Mouse (Mus musculus) ES-Bruce4 (cell line): ENCODE measurements at regions not wholly inside any gene's neighbourhood (a gene's known extent, or its start where the extent isn't known, plus 50 kb on each side); places are given as distances from the start of the nearest gene placed in this dataset.

Experiments used
- H3K27ac ChIP-seq: 2 replicates; pipeline ENCODE4 v1.5.1; 2012; ENCODE audit warnings: low read length, inconsistent platforms; ENCODE audit not compliant: insufficient read depth
- H3K27me3 ChIP-seq: 2 replicates; pipeline ENCODE4 v1.6.1; 2012; ENCODE audit warnings: mild to moderate bottlenecking, low read length, inconsistent platforms; ENCODE audit not compliant: control insufficient read depth, poor library complexity, insufficient read depth, severe bottlenecking
- H3K36me3 ChIP-seq: 2 replicates; pipeline ENCODE4 v1.6.1; 2012; ENCODE audit warnings: inconsistent platforms, mild to moderate bottlenecking, low read length, moderate library complexity; ENCODE audit not compliant: control insufficient read depth, poor library complexity, insufficient read depth, severe bottlenecking
- H3K4me1 ChIP-seq: one replicate; pipeline ENCODE4 v1.8.1; 2011; ENCODE audit warnings: low read length; ENCODE audit not compliant: control insufficient read depth, insufficient read depth
- H3K4me3 ChIP-seq: 2 replicates; pipeline ENCODE4 v1.5.1; 2011; ENCODE audit warnings: low read depth, mild to moderate bottlenecking, low read length
- H3K9ac ChIP-seq: 2 replicates; pipeline ENCODE4 v1.6.1; 2012; ENCODE audit warnings: low read depth, mild to moderate bottlenecking, inconsistent platforms; ENCODE audit not compliant: poor library complexity, severe bottlenecking
- H3K9me3 ChIP-seq: replicated peaks from 2 replicates; pipeline ENCODE4 v1.6.1; 2012; ENCODE audit warnings: mild to moderate bottlenecking, low read length, inconsistent platforms; ENCODE audit not compliant: control insufficient read depth, poor library complexity, insufficient read depth, severe bottlenecking
- CTCF ChIP-seq: IDR thresholded peaks from one replicate; pipeline ENCODE4 v1.8.1; 2011; ENCODE audit warnings: low read depth, low read length
- EP300 ChIP-seq: IDR thresholded peaks from 2 replicates; pipeline ENCODE4 v1.6.1; 2011; ENCODE audit warnings: low read depth, low read length; ENCODE audit not compliant: insufficient read depth
- POLR2A ChIP-seq: IDR thresholded peaks from one replicate; pipeline ENCODE4 v1.8.1; 2011; ENCODE audit warnings: low read length; ENCODE audit not compliant: insufficient read depth

- Histone ChIP-seq H3K4me1 (no peaks in the 10 kb centered on the region), H3K36me3 (no peaks in the 10 kb centered on the region), H3K27ac (no peak overlapping the region), H3K9me3 (no peaks in the 10 kb centered on the region), H3K9ac (no peak overlapping the region), H3K27me3 (no peaks in the 10 kb centered on the region; the same call in 1 of the 2 replicates), H3K4me3 (no peak overlapping the region)
- TF ChIP-seq CTCF (no peak), EP300 (no peak)
Measured at GRCm38 (mm10) chr1:90349611-90350010, 145.8 kb downstream of the Ackr3 start.

- Histone ChIP-seq H3K36me3 (no peaks in the 10 kb centered on the region), H3K4me1 (no peaks in the 10 kb centered on the region), H3K4me3 (no peak overlapping the region), H3K9me3 (no peaks in the 10 kb centered on the region), H3K27ac (no peak overlapping the region), H3K9ac (no peak overlapping the region), H3K27me3 (no peaks in the 10 kb centered on the region; the same call in 1 of the 2 replicates)
- TF ChIP-seq EP300 (no peak), POLR2A (no peak), CTCF (no peak)
Measured at GRCm38 (mm10) chr1:90353325-90353724, 149.5 kb downstream of the Ackr3 start.

- H3K9ac ChIP-seq: no peak overlapping the region
- no peak overlapping the region for H3K27ac ChIP-seq
- H3K4me1 ChIP-seq: no peaks in the 10 kb centered on the region
Measured at GRCm38 (mm10) chr1:90356567-90356966, 152.8 kb downstream of the Ackr3 start.

GRCm38 (mm10) chr1:90357391-90357790, 153.6 kb downstream of the Ackr3 start:
- no peak overlapping the region for H3K4me3 ChIP-seq
- no peak for TF ChIP-seq EP300
- TF ChIP-seq POLR2A: no peak
- no peak for TF ChIP-seq CTCF
- no peaks in the 10 kb centered on the region for H3K9me3 ChIP-seq
- H3K27me3 ChIP-seq: no peaks in the 10 kb centered on the region; the same call in 1 of the 2 replicates
- no peak overlapping the region for H3K27ac ChIP-seq
- no peaks in the 10 kb centered on the region for H3K4me1 ChIP-seq
- no peak overlapping the region for H3K9ac ChIP-seq
- H3K36me3 ChIP-seq: no peaks in the 10 kb centered on the region

More at GRCm38 (mm10) chr1:90356567-90356966, 152.8 kb downstream of the Ackr3 start:
- Histone ChIP-seq H3K9me3 (no peaks in the 10 kb centered on the region), H3K36me3 (no peaks in the 10 kb centered on the region), H3K27me3 (no peaks in the 10 kb centered on the region; the same call in 1 of the 2 replicates), H3K4me3 (no peak overlapping the region)
- TF ChIP-seq CTCF (no peak), EP300 (no peak), POLR2A (no peak)

GRCm38 (mm10) chr1:90358971-90359370, 155.2 kb downstream of the Ackr3 start:
- no peak overlapping the region for H3K4me3 ChIP-seq
- H3K27me3 ChIP-seq: no peaks in the 10 kb centered on the region; the same call in 1 of the 2 replicates
- H3K4me1 ChIP-seq: no peaks in the 10 kb centered on the region
- H3K36me3 ChIP-seq: no peaks in the 10 kb centered on the region
- peaks cover 3% of the 10 kb centered on the region; the same call in 1 of the 2 replicates for H3K9me3 ChIP-seq
- H3K9ac ChIP-seq: no peak overlapping the region
- no peak overlapping the region for H3K27ac ChIP-seq
- TF ChIP-seq POLR2A: no peak
- TF ChIP-seq EP300: no peak
- no peak for TF ChIP-seq CTCF

GRCm38 (mm10) chr1:90360065-90360464, 156.3 kb downstream of the Ackr3 start:
- TF ChIP-seq CTCF: no peak
- no peak for TF ChIP-seq EP300
- no peaks in the 10 kb centered on the region for H3K27me3 ChIP-seq
- no peaks in the 10 kb centered on the region for H3K36me3 ChIP-seq
- H3K4me1 ChIP-seq: no peaks in the 10 kb centered on the region
- no peak overlapping the region for H3K27ac ChIP-seq
- H3K4me3 ChIP-seq: no peak overlapping the region
- peaks cover 3% of the 10 kb centered on the region; the same call in 1 of the 2 replicates for H3K9me3 ChIP-seq
- H3K9ac ChIP-seq: no peak overlapping the region
